Mouse (Mus musculus): ENCODE results near the gene Scaper. TPM values are rescaled to one million over a fixed set of nuclear protein-coding genes. Genes with fewer than 3 reads are reported as not detected.

Gene Scaper
- 12.0 TPM for polyA plus RNA-seq (2021)

GRCm38 (mm10) chr9:55937664-55938617 is at the start of gene Scaper:
Scaper (minus strand) TSS chr9:55938119.
- ChIA-PET POLR2A (interaction anchor here (0.7 kb wide), 1 partner anchor 294 kb away, joined by 3 read pairs; no protein-coding TSS in a partner anchor), CTCF (interaction anchor here (2.1 kb wide), 1 partner anchor 9 kb away, joined by 13 read pairs; no protein-coding TSS in a partner anchor)
- ATAC-seq (peak; percentile 91), DNase-seq (ENCODE audit: low read depth, low spot score) (no peak)
- in situ Hi-C loops (cut with MboI; ENCODE audit: low pct_unique_long_range_greater_than_20kb): no loop called here
- TF ChIP-seq CTCF (IDR thresholded peaks at IDR 0.05): peak; percentile 61
- no peaks in the 10 kb centered on the region for H3K27me3 ChIP-seq

GRCm38 (mm10) chr9:55946819-55947218 is 8.9 kb upstream of the Scaper start:
- ATAC-seq (peak; percentile 26), DNase-seq (ENCODE audit: low read depth, low spot score) (no peak)
- POLR2A ChIA-PET: no interaction called here
- CTCF ChIA-PET: interaction anchor here (0.7 to 1.8 kb wide), 5 partner anchors 9 to 175 kb away, joined by 3 to 13 read pairs (median 3); partner anchors contain the start of gene Scaper
- no peaks in the 10 kb centered on the region for H3K27me3 ChIP-seq
- TF ChIP-seq CTCF (IDR thresholded peaks at IDR 0.05): peak; percentile 71
- in situ Hi-C loops (cut with MboI; ENCODE audit: low pct_unique_long_range_greater_than_20kb): loop anchor here (5.0 kb wide), 1 partner anchor 75 kb away; no protein-coding TSS in a partner anchor

- no peak for TF ChIP-seq CTCF (IDR thresholded peaks at IDR 0.05)
- DNase-seq (ENCODE audit: low read depth, low spot score): no peak
- no peak for ATAC-seq
Measured at GRCm38 (mm10) chr9:55941356-55941755, 3.4 kb upstream of the Scaper start.

GRCm38 (mm10) chr9:55938618-55938985 is 683 bp upstream of the Scaper start:
- no peak for ATAC-seq
- TF ChIP-seq CTCF (IDR thresholded peaks at IDR 0.05): no peak
- in situ Hi-C loops (cut with MboI; ENCODE audit: low pct_unique_long_range_greater_than_20kb): no loop called here
- DNase-seq (ENCODE audit: low read depth, low spot score): no peak
- ChIA-PET POLR2A (interaction anchor here (0.7 kb wide), 1 partner anchor 293 kb away, joined by 3 read pairs; no protein-coding TSS in a partner anchor), CTCF (interaction anchor here (2.1 kb wide), 1 partner anchor 8 kb away, joined by 13 read pairs; no protein-coding TSS in a partner anchor)
- H3K27me3 ChIP-seq: no peaks in the 10 kb centered on the region

More at GRCm38 (mm10) chr9:55941356-55941755, 3.4 kb upstream of the Scaper start:
- ChIA-PET CTCF (no interaction called here), POLR2A (no interaction called here)
- in situ Hi-C loops (cut with MboI; ENCODE audit: low pct_unique_long_range_greater_than_20kb): no loop called here
- no peaks in the 10 kb centered on the region for H3K27me3 ChIP-seq

GRCm38 (mm10) chr9:55937224-55937663 is 675 bp downstream of the Scaper start:
- in situ Hi-C loops (cut with MboI; ENCODE audit: low pct_unique_long_range_greater_than_20kb): no loop called here
- ChIA-PET POLR2A (no interaction called here), CTCF (interaction anchor here (2.1 kb wide), 1 partner anchor 10 kb away, joined by 13 read pairs; no protein-coding TSS in a partner anchor)
- ATAC-seq (no peak), DNase-seq (ENCODE audit: low read depth, low spot score) (no peak)
- peak; percentile 21 for TF ChIP-seq CTCF (IDR thresholded peaks at IDR 0.05)
- H3K27me3 ChIP-seq: no peaks in the 10 kb centered on the region

- no peak for TF ChIP-seq CTCF (IDR thresholded peaks at IDR 0.05)
- no peaks in the 10 kb centered on the region for H3K27me3 ChIP-seq
- ChIA-PET CTCF (no interaction called here), POLR2A (no interaction called here)
- in situ Hi-C loops (cut with MboI; ENCODE audit: low pct_unique_long_range_greater_than_20kb): no loop called here
- ATAC-seq: no peak
- DNase-seq (ENCODE audit: low read depth, low spot score): no peak
Measured at GRCm38 (mm10) chr9:55932482-55932881, 5.4 kb downstream of the Scaper start.

- no peak for DNase-seq (ENCODE audit: low read depth, low spot score)
- no peak for ATAC-seq
- ChIA-PET CTCF (interaction anchor here (1.1 to 1.4 kb wide), 3 partner anchors 13 to 486 kb away, joined by 4 read pairs; no protein-coding TSS in a partner anchor), POLR2A (no interaction called here)
- TF ChIP-seq CTCF (IDR thresholded peaks at IDR 0.05): peak; percentile 47
- in situ Hi-C loops (cut with MboI; ENCODE audit: low pct_unique_long_range_greater_than_20kb): no loop called here
- H3K27me3 ChIP-seq: no peaks in the 10 kb centered on the region
Measured at GRCm38 (mm10) chr9:55918579-55918978, 19.3 kb downstream of the Scaper start.

- ATAC-seq: no peak
Measured at GRCm38 (mm10) chr9:55916751-55917150, 21.2 kb downstream of the Scaper start.

GRCm38 (mm10) chr9:55911481-55911880 is 26.4 kb downstream of the Scaper start:
- H3K27me3 ChIP-seq: no peaks in the 10 kb centered on the region
- CTCF ChIA-PET: no interaction called here
- POLR2A ChIA-PET: no interaction called here
- TF ChIP-seq CTCF (IDR thresholded peaks at IDR 0.05): no peak
- DNase-seq (ENCODE audit: low read depth, low spot score): no peak
- no peak for ATAC-seq
- in situ Hi-C loops (cut with MboI; ENCODE audit: low pct_unique_long_range_greater_than_20kb): loop anchor here (5.0 kb wide), 1 partner anchor 479 kb away; no protein-coding TSS in a partner anchor

More at GRCm38 (mm10) chr9:55916751-55917150, 21.2 kb downstream of the Scaper start:
- POLR2A ChIA-PET: no interaction called here
- CTCF ChIA-PET: interaction anchor here (1.3 kb wide), 1 partner anchor 487 kb away, joined by 3 read pairs; no protein-coding TSS in a partner anchor
- in situ Hi-C loops (cut with MboI; ENCODE audit: low pct_unique_long_range_greater_than_20kb): no loop called here
- DNase-seq (ENCODE audit: low read depth, low spot score): no peak
- no peaks in the 10 kb centered on the region for H3K27me3 ChIP-seq
- TF ChIP-seq CTCF (IDR thresholded peaks at IDR 0.05): no peak

GRCm38 (mm10) chr9:55902964-55903363 is 35.0 kb downstream of the Scaper start:
- ChIA-PET CTCF (no interaction called here), POLR2A (interaction anchor here (0.6 kb wide), 1 partner anchor 116 kb away, joined by 3 read pairs; no protein-coding TSS in a partner anchor)
- in situ Hi-C loops (cut with MboI; ENCODE audit: low pct_unique_long_range_greater_than_20kb): no loop called here
- no peak for ATAC-seq
- TF ChIP-seq CTCF (IDR thresholded peaks at IDR 0.05): no peak
- DNase-seq (ENCODE audit: low read depth, low spot score): no peak
- H3K27me3 ChIP-seq: no peaks in the 10 kb centered on the region
